Mouse (Mus musculus): ENCODE measurements around the gene BC048562.

- TF ChIP-seq POLR2A (IDR thresholded peaks at IDR 0.05; ENCODE audit: insufficient read depth, low read depth, low read length), result no peak
- no peak for TF ChIP-seq CTCF (IDR thresholded peaks at IDR 0.05)
Observed at GRCm38 (mm10) chr9:108451170-108451493, 14.8 kb downstream of the BC048562 start.
